Mouse (Mus musculus): Measurements from ENCODE around the gene Madd.

- TF ChIP-seq POLR2A (IDR thresholded peaks at IDR 0.05; ENCODE audit: borderline replicate concordance, control insufficient read depth, low read depth, low read length) (no peak), CTCF (IDR thresholded peaks at IDR 0.05; ENCODE audit: control insufficient read depth, insufficient read depth, low read length) (no peak)
Measured at GRCm38 (mm10) chr2:91109241-91109640, 74.4 kb downstream of the Madd start.

Measured in bone marrow, adult 2 months (tissue).